ENCODE assay signal across 9 mouse cellular contexts in the genomic region with DNA sequence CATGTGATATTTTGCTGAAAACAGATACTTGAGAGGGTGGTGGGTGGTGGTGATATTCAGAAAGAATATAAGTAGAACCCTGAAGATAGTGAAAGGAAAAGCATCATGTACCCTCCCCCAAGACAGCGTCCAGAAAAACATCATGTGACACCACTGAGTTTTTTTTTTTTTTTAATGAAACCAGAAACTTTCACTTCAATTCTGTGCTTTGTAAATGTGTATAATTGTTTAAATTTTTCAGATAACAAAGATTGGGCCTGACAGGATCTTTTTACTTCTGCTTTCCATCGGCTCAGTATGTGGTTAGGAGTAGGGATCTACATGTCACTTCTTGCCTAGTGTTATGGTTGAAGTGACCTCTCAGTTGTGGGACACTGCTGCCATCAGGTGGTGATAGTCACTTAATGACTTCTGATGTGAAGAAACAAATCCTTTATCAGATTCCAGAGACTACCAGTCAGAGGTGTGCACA. TPM values are rescaled to one million over a fixed set of nuclear protein-coding genes. Genes with fewer than 3 reads are reported as not detected.
DNase-seq lines count a peak whose midpoint lies in the region; ATAC-seq and TF ChIP-seq lines count a peak whose summit lies in the region.
"Had no signal": no experiment of that assay in that cellular context is flagged by ENCODE, and none has a peak within 500 bp of the region (broad histone marks: within the 10 kb centered on the region; RNA-seq: fewer than 3 reads in every experiment).

No protein-coding gene starts in this region.

- no peaks in the 10 kb centered on the region for H3K9me3 ChIP-seq in limb, embryonic 14.5 days (ENCODE audit: control insufficient read depth, low read length)
- no peaks in the 10 kb centered on the region for H3K9me3 ChIP-seq in stomach, postnatal 0 days (ENCODE audit: control insufficient read depth, low read length)
- H3K9me3 ChIP-seq: heart, embryonic 15.5 days had no signal

- 58% methylated on average over 2 of the region's 2 CpGs for whole genome bisulfite sequencing in limb, embryonic 14.5 days
- WGBS in stomach, postnatal 0 days, result 38% methylated on average over 2 of the region's 2 CpGs

- ATAC-seq in limb, embryonic 14.5 days (ENCODE audit: low FRiP score, low read depth), result peak; percentile 70; the same call in 1 of the 2 replicates
- peak; percentile 76 for ATAC-seq in stomach, postnatal 0 days (ENCODE audit: low FRiP score, low TSS enrichment)

- H3K4me1 ChIP-seq in limb, embryonic 14.5 days (ENCODE audit: control insufficient read depth, insufficient read depth, low read length), result no peaks in the 10 kb centered on the region
- no peaks in the 10 kb centered on the region for H3K4me1 ChIP-seq in stomach, postnatal 0 days (replicated peaks; ENCODE audit: control insufficient read depth, insufficient read depth)
- H3K4me1 ChIP-seq: heart, embryonic 15.5 days had no signal

- DNase-seq in A20 (ENCODE audit: low read depth, low spot score) (peak; percentile 93), NIH3T3 (ENCODE audit: low read depth) (peak; percentile 93)
- peak; percentile 75 to 78 for DNase-seq in cerebellum, postnatal 10 days
- DNase-seq in gastrocnemius, postnatal 14 days, result peak; percentile 65
- DNase-seq in kidney, adult 8-10 months, result peak; percentile 85 to 86
- DNase-seq in limb, embryonic 14.5 days (ENCODE audit: low spot score), result peak; percentile 83
- peak; percentile 52 to 70 for DNase-seq in monocyte, adult 2 months (ENCODE audit: low read depth in 1 of 2, low spot score in 2 of 2)
- peak; percentile 74 for DNase-seq in stomach, postnatal 0 days (ENCODE audit: low spot score)

- peak; percentile 90 for TF ChIP-seq CTCF in stomach, postnatal 0 days (IDR thresholded peaks at IDR 0.05; ENCODE audit: low read depth)

- TF ChIP-seq POLR2A in limb, embryonic 14.5 days (IDR thresholded peaks at IDR 0.05; ENCODE audit: borderline replicate concordance, extremely low read depth, insufficient read depth, insufficient read length), result no peak

- H3K36me3 ChIP-seq in limb, embryonic 14.5 days (ENCODE audit: control insufficient read depth, insufficient read depth, low read length), result no peaks in the 10 kb centered on the region
- H3K36me3 ChIP-seq in stomach, postnatal 0 days (ENCODE audit: control insufficient read depth, insufficient read depth, low read length), result no peaks in the 10 kb centered on the region
- H3K36me3 ChIP-seq: heart, embryonic 15.5 days had no signal

- intact Hi-C loops in gastrocnemius, postnatal 14 days (cut with DNase I; ENCODE audit: low total_unique reads), result no loop called here

- no peak overlapping the region for H3K9ac ChIP-seq in limb, embryonic 14.5 days (ENCODE audit: low read depth, low read length, severe bottlenecking)
- no peak overlapping the region for H3K9ac ChIP-seq in stomach, postnatal 0 days (ENCODE audit: low read length)
- H3K9ac ChIP-seq: heart, embryonic 15.5 days had no signal

- H3K4me3 ChIP-seq in limb, embryonic 14.5 days (replicated peaks; ENCODE audit: low read length), result no peak overlapping the region
- H3K4me3 ChIP-seq in stomach, postnatal 0 days (ENCODE audit: low read depth, low read length), result no peak overlapping the region
- H3K4me3 ChIP-seq: heart, embryonic 15.5 days had no signal

- no peak overlapping the region for H3K27ac ChIP-seq in limb, embryonic 14.5 days (replicated peaks; ENCODE audit: low read depth, low read length)
- H3K27ac ChIP-seq in stomach, postnatal 0 days (replicated peaks), result no peak overlapping the region
- H3K27ac ChIP-seq: heart, embryonic 15.5 days had no signal

- no peaks in the 10 kb centered on the region for H3K27me3 ChIP-seq in limb, embryonic 14.5 days (ENCODE audit: control insufficient read depth, insufficient read depth, low read length)
- H3K27me3 ChIP-seq in stomach, postnatal 0 days (ENCODE audit: control insufficient read depth, insufficient read depth, low read length), result no peaks in the 10 kb centered on the region
- H3K27me3 ChIP-seq: heart, embryonic 15.5 days had no signal

- no peak for TF ChIP-seq EP300 in stomach, postnatal 0 days (optimal IDR thresholded peaks at IDR 0.05)

- no peak overlapping the region for H3K4me2 ChIP-seq in limb, embryonic 14.5 days (replicated peaks; ENCODE audit: low read depth, low read length, severe bottlenecking)
- no peak overlapping the region for H3K4me2 ChIP-seq in stomach, postnatal 0 days (replicated peaks; ENCODE audit: low read depth)
- H3K4me2 ChIP-seq: heart, embryonic 15.5 days had no signal

RNA-seq across cellular contexts. Expression of a gene that starts 33.7 kb away (rescaled TPM):
- total RNA-seq in gastrocnemius, postnatal 14 days (2021), result 1 to 10 TPM in 1 of 2 experiments, under 1 TPM in 1; 0.71 to 1.5 TPM
- 1.5 and 2.0 TPM in 2 replicates for polyA plus RNA-seq in limb, embryonic 14.5 days (2012; rRNA removed)
- 2.7 and 3.2 TPM in 2 replicates for polyA plus RNA-seq in limb, embryonic 14.5 days (2014; fragmentation: Nextera tagmentation; extraction: Ambion mirVana)
- polyA plus RNA-seq in stomach, postnatal 0 days (2015; fragmentation: Nextera tagmentation; extraction: Ambion mirVana), result 4.1 and 4.5 TPM in 2 replicates
